Mouse (Mus musculus): ENCODE results near the gene B4galnt2.

B4galnt2 gene

DNA sequence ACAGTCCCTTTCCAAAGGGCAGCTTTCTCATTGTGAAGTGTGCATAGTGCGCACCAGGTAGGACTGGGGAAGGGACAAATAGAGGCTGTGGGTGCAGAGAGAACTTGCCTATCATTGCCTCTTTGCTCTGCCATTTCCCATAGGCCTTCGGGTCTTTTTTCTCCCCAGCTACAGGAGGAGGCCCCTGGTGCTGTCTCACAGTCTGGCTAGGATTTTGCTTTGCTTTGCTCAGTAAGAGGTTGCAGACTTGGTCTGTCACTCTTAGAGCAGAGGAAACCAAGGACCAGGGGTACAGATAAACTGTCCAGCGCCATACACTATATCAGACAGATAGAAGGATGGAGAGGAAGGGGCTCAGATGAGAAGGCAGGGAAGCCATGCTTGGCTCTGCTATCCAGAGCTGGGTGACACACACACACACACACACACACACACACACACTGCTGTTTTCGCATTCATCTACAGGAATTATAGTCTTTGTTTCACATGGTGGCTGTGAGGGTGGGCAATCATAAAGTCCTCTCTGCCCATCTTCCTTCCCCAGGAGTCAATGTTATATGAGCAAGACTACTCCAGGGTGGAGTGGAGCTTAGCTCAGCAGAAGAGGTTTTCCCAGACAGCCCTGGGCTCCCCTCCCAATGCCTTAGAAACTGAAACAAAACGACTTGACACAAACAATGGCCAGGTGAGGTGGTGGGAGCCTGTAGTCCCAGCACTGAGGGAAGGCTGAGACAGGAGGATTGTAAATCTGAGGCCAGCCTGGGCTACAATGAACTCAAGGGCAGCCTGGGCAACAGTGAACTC is 73.8 kb downstream of the B4galnt2 start:
- DNase-seq (ENCODE audit: low read depth), result no peak

DNA sequence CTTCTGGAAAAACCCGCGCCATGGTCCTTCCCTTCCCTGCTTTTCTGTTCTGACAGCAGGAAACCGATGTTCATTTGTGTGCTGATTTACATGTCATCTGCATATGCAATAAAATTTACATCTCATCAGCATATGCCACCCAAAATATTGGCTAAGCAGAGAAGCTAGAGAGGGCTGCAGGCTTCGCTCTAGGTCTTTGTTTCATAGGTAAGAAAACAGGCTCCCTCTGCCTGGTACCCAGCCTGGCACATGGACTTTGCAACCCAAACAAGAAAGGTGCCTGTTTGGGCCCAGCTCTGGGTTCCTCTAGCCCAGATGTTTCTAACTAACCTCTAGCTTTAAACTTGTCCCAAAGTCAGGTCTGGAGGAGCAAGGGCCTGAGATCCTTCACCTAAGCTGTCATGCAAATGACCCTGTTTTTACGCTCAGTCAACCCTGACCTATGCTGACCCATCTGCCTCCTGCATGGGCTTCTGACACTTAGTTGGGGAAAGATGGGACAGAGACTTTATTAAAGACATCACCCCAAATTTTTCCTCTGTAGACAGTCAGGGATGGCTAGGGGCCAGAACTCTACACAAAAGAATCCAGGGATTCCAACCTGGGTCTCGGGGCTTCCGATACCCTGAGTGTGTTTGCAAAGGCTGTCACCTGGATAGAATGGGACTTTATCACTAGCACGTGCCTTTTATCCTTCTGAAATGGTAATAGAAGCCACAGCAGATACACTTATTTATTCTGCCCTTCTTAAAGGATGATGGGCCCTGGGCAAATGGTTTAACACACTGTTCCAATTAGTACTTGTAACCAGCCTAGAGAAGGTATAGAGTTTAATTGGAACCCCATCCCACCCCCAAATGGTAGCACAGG is 75.5 kb downstream of the B4galnt2 start:
- DNase-seq (ENCODE audit: low read depth), result no peak

- DNase-seq (ENCODE audit: low read depth), result no peak
Measured at GRCm38 (mm10) chr11:95838598-95838997, 76.1 kb downstream of the B4galnt2 start.

DNA sequence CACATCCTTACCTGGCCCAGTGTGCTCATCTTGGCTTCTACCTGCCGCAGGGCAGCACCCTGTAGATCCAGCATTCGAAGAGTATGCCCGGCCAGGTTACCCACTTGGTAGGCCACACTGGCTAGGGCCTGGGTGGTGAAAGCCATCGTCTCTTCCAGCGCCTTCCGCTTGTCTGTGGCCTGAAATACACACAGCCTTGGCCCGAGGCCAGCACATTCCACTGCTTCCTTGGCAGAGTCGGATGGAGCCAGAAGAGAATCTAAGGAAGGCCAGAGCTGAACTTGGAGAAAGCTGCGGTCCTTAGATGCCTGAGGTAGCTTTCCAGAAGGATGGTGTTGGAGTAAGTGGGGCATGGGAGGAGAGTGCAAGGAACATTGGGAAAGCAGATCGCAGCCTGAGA is 77.6 kb downstream of the B4galnt2 start, which contains the start of gene Gngt2:
Gene Gngt2, plus strand, starts transcription at position 158 of the 400 bp plus-strand sequence.
- DNase-seq (ENCODE audit: low read depth), result peak; percentile 80

GRCm38 (mm10) chr11:95836433-95836832 is 78.3 kb downstream of the B4galnt2 start:
- no peak for DNase-seq (ENCODE audit: low read depth)

- DNase-seq (ENCODE audit: low read depth), result no peak
Measured at GRCm38 (mm10) chr11:95835832-95836231, 78.9 kb downstream of the B4galnt2 start.

DNA sequence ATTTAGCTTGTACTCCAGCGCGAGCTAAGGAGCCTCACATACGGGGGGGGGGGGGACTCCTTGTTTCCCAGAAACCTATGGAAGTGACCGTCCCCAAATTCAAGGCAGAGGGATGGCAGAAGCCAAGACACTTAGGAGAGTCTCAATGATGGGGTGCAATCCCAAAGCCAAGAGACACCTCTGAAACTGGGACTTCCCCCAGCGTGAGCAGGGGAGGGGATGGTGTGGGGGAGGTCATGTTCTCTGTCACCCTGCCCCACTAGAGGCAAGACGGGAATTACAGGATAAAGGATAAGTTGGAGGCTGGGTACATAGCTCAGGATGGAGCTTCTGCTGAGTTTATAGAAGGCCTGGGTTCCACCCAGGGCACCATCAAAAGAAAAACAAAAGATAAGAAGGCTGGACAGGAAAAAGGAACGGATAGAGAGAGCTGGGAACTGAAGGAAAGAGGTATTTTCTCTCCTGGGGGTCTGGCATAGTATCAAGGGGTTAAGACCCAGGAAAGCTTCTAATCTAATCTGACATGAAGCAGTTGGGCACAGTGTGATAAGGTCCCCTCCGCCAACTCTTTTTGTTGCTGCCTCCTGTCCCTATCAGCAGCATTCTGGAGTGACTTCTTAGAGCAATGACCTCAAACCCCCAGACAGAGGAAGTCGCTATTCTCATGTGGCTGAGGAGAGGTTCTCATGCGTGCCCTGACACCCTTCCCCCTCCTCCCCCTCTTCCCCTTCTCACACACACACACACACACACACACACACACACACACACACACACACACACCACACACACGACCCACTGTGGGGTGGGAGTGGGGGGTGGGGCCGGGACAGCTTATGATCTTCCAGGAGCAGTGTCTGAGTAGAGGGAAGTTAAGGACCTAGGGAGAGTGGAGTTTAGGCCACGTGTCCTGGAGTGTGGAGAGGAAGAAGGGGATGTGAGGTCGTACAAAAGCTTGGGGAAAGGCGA is 79.7 kb downstream of the B4galnt2 start:
- DNase-seq (ENCODE audit: low read depth), result no peak

DNA sequence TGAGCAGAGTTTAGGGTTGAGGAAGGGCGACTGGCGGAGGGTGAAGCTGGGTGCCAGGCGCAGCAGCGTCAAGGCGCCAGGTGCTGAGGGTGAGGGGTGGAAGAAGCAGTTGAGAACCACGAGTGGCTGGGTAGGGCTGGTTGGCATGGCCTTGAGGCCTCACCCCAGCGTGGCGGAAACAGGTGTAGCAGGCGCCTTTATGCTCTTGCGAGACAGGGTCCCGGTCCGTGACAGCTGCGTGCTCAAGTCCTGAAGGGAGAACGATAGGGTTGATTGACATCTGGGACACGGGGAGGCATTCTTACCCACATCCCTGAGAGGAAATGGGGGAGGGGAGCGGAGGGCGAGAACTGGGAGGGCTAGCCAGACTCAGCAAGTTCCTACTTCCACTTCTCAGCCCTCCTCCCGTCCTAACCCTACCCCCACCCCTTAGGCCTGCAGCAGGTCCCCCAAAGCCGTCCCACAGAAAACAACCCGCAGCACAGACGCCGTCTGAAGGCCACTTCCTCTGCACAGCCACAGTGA is 80.5 kb downstream of the B4galnt2 start:
- no peak for DNase-seq (ENCODE audit: low read depth)

- DNase-seq (ENCODE audit: low read depth), result no peak
Measured at GRCm38 (mm10) chr11:95833631-95834142, 81.0 kb downstream of the B4galnt2 start.

DNA sequence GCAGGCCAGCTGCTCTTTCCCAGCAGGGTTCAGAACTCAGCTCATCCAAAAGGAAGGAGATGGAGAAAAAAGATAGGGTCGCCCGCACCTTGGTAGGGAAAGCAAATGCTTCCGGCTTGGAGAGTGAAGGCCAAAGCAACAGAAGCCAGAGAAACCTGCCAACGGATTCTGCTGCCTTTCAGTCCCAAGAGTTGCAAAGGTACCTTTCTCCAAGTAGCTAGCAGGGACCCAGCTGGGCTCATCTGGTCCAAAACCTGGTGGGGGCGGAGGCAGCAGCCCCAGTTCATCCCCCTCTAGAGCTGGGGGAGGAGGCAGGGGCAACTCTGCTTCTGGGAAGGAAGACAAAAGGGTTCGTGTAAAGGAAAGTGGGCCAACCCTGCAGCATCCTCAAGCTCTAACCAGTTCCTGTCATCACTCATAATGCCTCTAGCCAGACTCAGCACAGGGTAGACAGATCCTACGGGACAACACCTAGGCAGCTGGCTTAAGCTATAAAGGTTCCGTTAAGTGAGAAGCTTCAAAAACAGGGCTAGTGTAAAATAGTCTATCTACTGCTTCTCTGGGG is 81.6 kb downstream of the B4galnt2 start:
- no peak for DNase-seq (ENCODE audit: low read depth)

GRCm38 (mm10) chr11:95832129-95833005 is 82.3 kb downstream of the B4galnt2 start:
- DNase-seq (ENCODE audit: low read depth), result no peak

GRCm38 (mm10) chr11:95831641-95832040 is 83.0 kb downstream of the B4galnt2 start:
- no peak for DNase-seq (ENCODE audit: low read depth)

- DNase-seq (ENCODE audit: low read depth), result no peak
Measured at GRCm38 (mm10) chr11:95831276-95831619, 83.4 kb downstream of the B4galnt2 start.

DNA sequence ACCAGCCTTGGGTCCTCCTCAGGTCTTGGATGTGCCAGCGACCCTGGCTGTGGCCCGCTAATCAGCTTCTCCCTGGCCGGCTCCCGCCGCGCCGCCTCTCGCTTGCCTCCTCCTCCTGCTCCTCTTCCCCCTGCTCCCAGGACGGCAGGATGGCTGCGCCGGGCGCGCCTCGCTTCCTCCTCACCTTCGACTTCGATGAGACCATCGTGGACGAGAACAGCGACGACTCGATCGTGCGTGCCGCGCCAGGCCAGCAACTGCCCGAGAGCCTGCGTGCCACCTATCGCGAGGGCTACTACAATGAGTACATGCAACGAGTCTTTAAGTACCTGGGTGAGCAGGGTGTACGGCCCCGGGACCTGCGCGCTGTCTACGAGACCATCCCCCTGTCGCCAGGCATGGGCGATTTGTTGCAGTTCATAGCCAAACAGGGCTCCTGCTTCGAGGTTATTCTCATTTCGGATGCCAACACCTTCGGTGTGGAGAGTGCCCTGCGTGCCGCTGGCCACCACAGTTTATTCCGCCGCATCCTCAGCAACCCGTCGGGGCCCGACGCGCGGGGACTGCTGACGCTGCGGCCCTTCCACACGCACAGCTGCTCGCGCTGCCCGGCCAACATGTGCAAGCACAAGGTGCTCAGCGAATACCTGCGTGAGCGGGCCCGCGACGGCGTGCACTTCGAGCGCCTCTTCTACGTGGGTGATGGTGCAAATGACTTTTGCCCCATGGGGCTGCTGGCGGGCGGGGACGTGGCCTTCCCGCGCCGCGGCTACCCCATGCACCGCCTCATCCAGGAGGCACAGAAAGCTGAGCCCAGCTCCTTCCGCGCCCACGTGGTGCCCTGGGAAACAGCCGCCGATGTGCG is 84.0 kb downstream of the B4galnt2 start:
- no peak for DNase-seq (ENCODE audit: low read depth)

DNA sequence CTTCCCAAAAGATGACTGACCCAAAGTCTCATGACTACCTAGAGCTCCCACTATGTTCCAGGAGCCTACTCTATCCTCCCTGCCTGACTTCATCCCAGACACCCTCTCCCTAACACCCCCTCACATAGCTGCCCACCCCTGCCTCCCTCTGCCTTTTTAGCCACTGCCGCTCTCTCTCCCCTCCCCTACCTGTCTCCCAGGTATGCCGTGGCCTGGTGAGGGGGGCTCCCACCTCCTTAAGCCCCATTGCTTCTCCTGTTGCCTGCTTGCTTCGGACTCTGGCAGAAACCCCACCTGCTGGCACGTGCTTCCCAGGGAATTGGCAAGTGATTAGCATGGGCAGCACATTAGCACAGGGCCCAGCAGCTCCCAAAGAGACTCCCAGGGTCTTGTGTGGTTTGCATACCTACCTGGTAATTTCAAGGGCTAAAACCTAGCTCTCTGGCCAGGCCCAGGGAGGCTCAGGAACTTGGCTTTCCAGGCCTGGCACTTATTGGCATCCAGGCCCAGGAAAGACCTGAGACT is 85.1 kb downstream of the B4galnt2 start:
- DNase-seq (ENCODE audit: low read depth), result no peak

GRCm38 (mm10) chr11:95828181-95828964 is 86.3 kb downstream of the B4galnt2 start:
- DNase-seq (ENCODE audit: low read depth), result no peak

DNA sequence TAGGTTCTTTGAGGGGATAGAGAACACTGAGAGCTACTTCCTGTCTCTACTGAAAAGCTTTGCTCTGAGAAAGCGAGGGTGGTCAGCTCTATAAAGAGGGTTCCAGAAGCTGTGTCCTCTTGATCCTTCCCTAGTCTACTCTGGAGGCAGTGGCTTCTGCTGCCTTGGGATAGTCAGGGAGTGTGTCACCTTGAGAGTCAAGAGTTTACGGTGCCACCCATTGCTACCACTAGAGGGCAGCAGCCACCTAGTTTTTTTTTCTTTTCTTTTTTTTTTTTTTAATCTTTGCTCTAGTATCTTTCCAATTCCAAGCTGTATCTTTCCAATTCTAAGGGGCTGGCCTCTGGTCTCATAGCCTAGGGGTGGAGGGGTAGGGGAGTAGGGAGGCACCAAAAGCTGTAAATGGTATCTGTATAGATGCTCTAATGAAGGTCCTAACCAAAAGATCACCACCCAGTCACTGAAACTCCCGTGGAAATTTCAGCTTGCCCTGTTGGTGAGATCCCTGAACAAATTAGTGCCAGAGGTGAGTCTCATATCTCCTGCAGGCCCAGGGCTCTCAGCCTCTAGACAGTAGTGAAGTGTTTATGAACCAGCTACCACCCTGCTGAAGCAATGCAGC is 87.1 kb downstream of the B4galnt2 start:
- peak; percentile 85 for DNase-seq (ENCODE audit: low read depth)

DNA sequence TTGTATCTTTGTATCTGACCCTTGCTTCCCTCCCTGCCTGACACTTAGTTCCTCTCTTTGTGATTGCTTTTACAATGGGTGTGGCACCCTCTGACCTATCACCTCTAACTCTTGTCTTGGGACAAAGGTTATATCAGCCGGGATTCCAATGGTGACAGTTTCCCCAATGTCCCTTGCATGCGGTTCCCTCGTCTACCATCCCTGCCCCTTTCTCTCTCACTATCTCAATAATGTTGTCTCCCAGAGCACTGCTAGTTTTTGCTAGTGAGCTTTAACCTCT is 87.6 kb downstream of the B4galnt2 start:
- no peak for DNase-seq (ENCODE audit: low read depth)

Data from NIH3T3 (cell line).